Mouse (Mus musculus) gonadal fat pad, adult 2 months (tissue): Measurements from ENCODE around the gene Olfr736. TPM values are rescaled to one million over a fixed set of nuclear protein-coding genes. Genes with fewer than 3 reads are reported as not detected.

Experiments used
- DNase-seq: peaks from one replicate; pipeline ENCODE4 v3.0.0-alpha.2; 2012; ENCODE audit warnings: low read depth
- polyA plus RNA-seq: library from polyadenylated mRNA; depleted of rRNA; stranded (reverse); fragments of >200 nt; gene quantifications from 2 replicates; pipeline ENCODE4 v1.2.3, GENCODE M21; 2012; rRNA removed

The Olfr736 gene
- polyA plus RNA-seq, result not detected in 2 replicates

- no peak for DNase-seq
These were observed at the start of gene Olfr736 for GRCm38 (mm10) chr14:50380863-50381262. TSS of gene Olfr736 (plus strand) at chr14:50381163.

- no peak for DNase-seq
These were observed 32.2 kb upstream of the Olfr736 start, which contains the start of gene Olfr735 for GRCm38 (mm10) chr14:50348796-50349195. TSS of gene Olfr735 (minus strand) at chr14:50348872.

GRCm38 (mm10) chr14:50352438-50352837, 28.5 kb upstream of the Olfr736 start:
- DNase-seq, result no peak

- DNase-seq, result no peak
These were observed 24.2 kb upstream of the Olfr736 start for GRCm38 (mm10) chr14:50356725-50357124.

- DNase-seq, result no peak
These were observed 23.4 kb upstream of the Olfr736 start, which contains the start of gene Tlr11 for GRCm38 (mm10) chr14:50357593-50357992. TSS of gene Tlr11 (plus strand) at chr14:50357914.

- no peak for DNase-seq
These were observed 20.5 kb upstream of the Olfr736 start for GRCm38 (mm10) chr14:50360480-50360879.

GRCm38 (mm10) chr14:50363561-50363960, 17.4 kb upstream of the Olfr736 start:
- DNase-seq, result no peak

GRCm38 (mm10) chr14:50407268-50407667, 26.3 kb downstream of the Olfr736 start, which contains the start of gene Olfr738:
TSS of gene Olfr738 (plus strand) at chr14:50407568.
- no peak for DNase-seq

GRCm38 (mm10) chr14:50418326-50418725, 37.4 kb downstream of the Olfr736 start, which contains the start of gene Olfr739:
TSS of gene Olfr739 (plus strand) at chr14:50418626.
- no peak for DNase-seq

Other genes starting within 250 kb of the Olfr736 start
- not detected in 2 replicates for gene Olfr728, start 238.5 kb upstream of the Olfr736 start, polyA plus RNA-seq
- gene Olfr729, start 228.3 kb upstream of the Olfr736 start, polyA plus RNA-seq, result not detected in 2 replicates
- gene Olfr730, start 193.0 kb upstream of the Olfr736 start, polyA plus RNA-seq, result not detected in 2 replicates
- 0.03 TPM in 1 of 2 replicates, not detected in the other for gene Olfr731, start 139.3 kb upstream of the Olfr736 start, polyA plus RNA-seq
- not detected in 2 replicates for gene Olfr732, start 97.0 kb upstream of the Olfr736 start, polyA plus RNA-seq
- gene Olfr733, start 79.6 kb upstream of the Olfr736 start, polyA plus RNA-seq, result 0.18 TPM in 1 of 2 replicates, not detected in the other
- gene Olfr734, start 54.4 kb upstream of the Olfr736 start, polyA plus RNA-seq, result not detected in 2 replicates
- gene Olfr735, start 32.3 kb upstream of the Olfr736 start, polyA plus RNA-seq, result 0.11 and 0.55 TPM in 2 replicates
- gene Tlr11, start 23.2 kb upstream of the Olfr736 start, polyA plus RNA-seq, result 0.23 and 0.35 TPM in 2 replicates
- not detected in 2 replicates for gene Olfr738, start 26.4 kb downstream of the Olfr736 start, polyA plus RNA-seq
- gene Olfr739, start 37.5 kb downstream of the Olfr736 start, polyA plus RNA-seq, result not detected in 2 replicates
- gene Olfr740, start 64.4 kb downstream of the Olfr736 start, polyA plus RNA-seq, result not detected in 2 replicates
- gene Olfr741, start 91.6 kb downstream of the Olfr736 start, polyA plus RNA-seq, result not detected in 2 replicates
- not detected in 2 replicates for gene Olfr742, start 122.4 kb downstream of the Olfr736 start, polyA plus RNA-seq
- not detected in 2 replicates for gene Olfr743, start 140.7 kb downstream of the Olfr736 start, polyA plus RNA-seq
- not detected in 2 replicates for gene Olfr744, start 233.7 kb downstream of the Olfr736 start, polyA plus RNA-seq